Mouse (Mus musculus): Measurements from ENCODE around the gene Fasn. TPM values are rescaled to one million over a fixed set of nuclear protein-coding genes. Genes with fewer than 3 reads are reported as not detected.
"Not testable (repeated sequence)": the region's sequence is repeated elsewhere in the genome, so short reads cannot be mapped to it uniquely, and the experiment has no call there.

Fasn gene
- polyA plus RNA-seq, 1 experiment from 2014 or later, result 53.9 TPM

DNA sequence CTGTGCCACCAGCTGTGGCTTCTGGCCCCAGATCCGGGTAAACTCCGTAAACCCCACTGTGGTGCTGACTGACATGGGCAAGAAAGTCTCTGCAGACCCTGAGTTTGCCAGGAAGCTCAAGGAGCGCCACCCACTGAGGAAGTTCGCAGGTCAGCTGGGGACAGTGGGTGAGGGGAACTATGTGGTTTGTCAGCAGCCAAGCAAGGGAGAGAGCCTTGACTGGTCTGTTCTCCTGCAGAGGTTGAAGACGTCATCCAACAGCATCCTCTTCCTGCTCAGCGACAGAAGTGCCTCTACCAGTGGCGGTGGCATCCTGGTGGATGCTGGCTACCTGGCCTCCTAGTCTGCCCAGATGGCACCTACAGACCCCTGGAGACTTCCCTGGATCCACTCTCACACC lies 57.3 kb downstream of the Fasn start:
- WGBS, result 67% methylated on average over 4 of the region's 7 CpGs
- peaks cover 12% of the 10 kb centered on the region for H3K27me3 ChIP-seq
- H3K9ac ChIP-seq; H3K4me3 ChIP-seq; H3K36me3 ChIP-seq; H3K9me3 ChIP-seq; H3K4me2 ChIP-seq (replicated peaks); H3K27ac ChIP-seq; H3K4me1 ChIP-seq; ATAC-seq (ENCODE audit: low FRiP score, low read depth): not testable (repeated sequence)

DNA sequence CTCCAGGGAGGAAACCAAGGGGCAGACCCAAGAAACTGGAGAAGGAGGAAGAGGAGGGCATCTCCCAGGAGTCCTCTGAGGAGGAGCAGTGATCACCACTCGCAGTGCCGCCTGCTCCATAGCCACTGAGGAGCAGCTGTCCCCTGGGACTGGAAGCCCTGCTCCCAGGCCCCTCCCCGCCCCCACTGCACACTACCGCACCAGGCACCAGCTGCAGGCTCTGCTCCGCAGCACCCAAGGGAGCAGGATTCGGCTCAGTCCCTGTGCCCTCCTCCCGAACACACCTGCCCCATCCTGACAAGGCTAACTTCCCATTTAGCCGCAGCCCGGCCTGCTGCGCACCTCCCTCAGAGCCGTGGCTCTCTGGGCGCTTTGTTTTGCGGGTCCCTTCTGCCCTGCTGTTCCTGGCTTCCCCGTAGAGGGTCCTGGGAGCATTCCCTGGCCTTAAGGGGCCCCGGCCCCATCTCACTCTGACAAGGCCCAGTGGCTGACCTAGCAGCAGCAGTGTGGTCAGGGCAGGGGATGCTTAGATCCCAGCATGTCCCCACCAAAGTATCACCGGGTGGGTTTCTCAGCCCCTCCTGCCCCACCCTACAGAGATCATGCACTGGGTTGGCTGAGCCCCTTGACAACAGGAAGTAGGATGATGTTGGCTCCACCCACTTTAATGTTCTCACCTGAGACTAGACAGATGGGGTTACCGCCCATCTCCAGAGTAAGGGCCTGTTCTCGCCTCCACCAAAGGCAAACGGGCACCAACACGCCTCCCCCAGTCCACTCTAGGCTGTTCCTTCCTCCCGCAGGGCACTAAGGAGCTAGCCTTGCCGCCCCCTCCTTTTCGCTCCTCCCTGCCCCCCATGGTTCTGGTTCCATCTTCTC lies 61.0 kb downstream of the Fasn start:
- WGBS, result 8% methylated on average over 4 of the region's 23 CpGs
- ATAC-seq (ENCODE audit: low FRiP score, low read depth), result peak; percentile 28; the same call in 1 of the 2 replicates
- H3K4me2 ChIP-seq (replicated peaks), result peak overlapping the region; percentile 41

DNA sequence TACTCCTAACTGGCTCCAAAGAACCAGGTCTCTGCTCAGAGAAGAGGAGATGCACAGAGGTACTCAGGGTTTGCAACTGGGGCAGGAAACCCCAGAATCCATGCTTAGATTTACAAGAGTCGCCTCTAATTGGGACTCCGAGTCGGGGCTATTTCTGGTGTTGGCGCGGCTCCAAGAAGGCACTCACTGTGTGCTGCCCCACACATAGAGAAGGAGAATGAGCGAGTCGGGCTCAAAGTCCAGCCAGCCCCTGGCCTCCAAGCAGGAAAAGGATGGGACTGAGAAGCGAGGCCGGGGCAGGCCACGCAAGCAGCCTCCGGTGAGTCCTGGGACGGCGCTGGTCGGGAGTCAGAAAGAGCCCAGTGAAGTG lies 61.7 kb downstream of the Fasn start, which contains the start of gene Hmga1b:
Gene Hmga1b, plus strand, starts transcription at position 123 of the 370 bp plus-strand sequence.
- 12% methylated on average over 14 of the region's 14 CpGs for WGBS
- peaks cover 17% of the 10 kb centered on the region for H3K9me3 ChIP-seq
- H3K4me1 ChIP-seq; ATAC-seq (ENCODE audit: low FRiP score, low read depth); H3K9ac ChIP-seq; H3K4me3 ChIP-seq; H3K27ac ChIP-seq; H3K36me3 ChIP-seq: not testable (repeated sequence)
- H3K4me2 ChIP-seq (replicated peaks), result peak within 1 kb of the TSS; percentile 41
- peaks cover 14% of the 10 kb centered on the region for H3K27me3 ChIP-seq

More for the DNA sequence above, 61.0 kb downstream of the Fasn start:
- H3K4me3 ChIP-seq, H3K36me3 ChIP-seq, H3K4me1 ChIP-seq, H3K27ac ChIP-seq, H3K9ac ChIP-seq: not testable (repeated sequence)
- H3K9me3 ChIP-seq, result peaks cover 10% of the 10 kb centered on the region; the same call in 1 of the 2 replicates
- H3K27me3 ChIP-seq, result peaks cover 17% of the 10 kb centered on the region

DNA sequence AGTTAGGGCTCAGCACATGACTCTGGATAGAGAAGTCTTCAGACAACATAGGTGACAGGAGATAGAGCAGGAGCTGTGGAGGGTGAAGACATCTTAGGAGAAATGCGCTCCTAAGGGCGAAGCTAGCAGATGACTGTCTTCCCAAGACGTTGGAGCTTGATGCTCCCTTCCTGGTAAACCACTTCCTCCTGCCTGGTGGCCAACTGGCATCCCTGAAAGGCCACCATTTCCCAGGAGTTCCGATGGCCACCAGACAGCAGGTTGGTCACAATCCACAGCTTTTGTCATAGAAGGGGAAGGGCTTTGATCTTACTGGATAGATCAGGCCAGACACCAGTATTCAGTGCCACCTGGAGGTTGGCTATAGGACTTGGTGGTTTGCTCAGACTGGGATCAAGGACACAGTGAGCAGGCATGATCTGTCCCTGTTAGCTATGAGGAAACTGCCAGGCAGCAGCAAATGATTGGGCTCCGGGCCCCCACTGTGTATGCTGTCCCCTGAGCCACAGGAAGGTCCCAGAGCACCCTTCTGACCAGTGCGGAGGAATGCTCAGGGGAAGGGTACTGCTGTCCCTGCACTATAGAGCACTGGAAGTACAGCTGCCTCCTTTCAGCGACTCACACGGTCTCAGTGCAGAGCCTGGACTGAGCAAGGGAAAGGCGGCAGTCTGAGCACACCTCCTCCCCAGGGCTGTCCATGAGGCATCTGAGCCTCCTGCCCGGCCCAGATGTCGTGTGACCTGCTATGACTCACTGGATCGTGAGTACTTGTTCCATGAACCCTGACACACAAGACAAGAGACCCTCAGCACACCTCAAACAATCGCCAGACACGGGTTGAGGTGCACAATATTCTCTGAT lies 62.3 kb downstream of the Fasn start:
- WGBS, result 64% methylated on average over 14 of the region's 14 CpGs
- no peaks in the 10 kb centered on the region for H3K36me3 ChIP-seq
- peaks cover 9% of the 10 kb centered on the region; the same call in 1 of the 2 replicates for H3K4me1 ChIP-seq
- H3K4me3 ChIP-seq, result no peak overlapping the region
- H3K9ac ChIP-seq, result no peak overlapping the region
- peaks cover 21% of the 10 kb centered on the region for H3K9me3 ChIP-seq
- H3K4me2 ChIP-seq (replicated peaks), result peak overlapping the region; percentile 41
- ATAC-seq (ENCODE audit: low FRiP score, low read depth), result no peak
- no peak overlapping the region for H3K27ac ChIP-seq
- H3K27me3 ChIP-seq, result peaks cover 14% of the 10 kb centered on the region

DNA sequence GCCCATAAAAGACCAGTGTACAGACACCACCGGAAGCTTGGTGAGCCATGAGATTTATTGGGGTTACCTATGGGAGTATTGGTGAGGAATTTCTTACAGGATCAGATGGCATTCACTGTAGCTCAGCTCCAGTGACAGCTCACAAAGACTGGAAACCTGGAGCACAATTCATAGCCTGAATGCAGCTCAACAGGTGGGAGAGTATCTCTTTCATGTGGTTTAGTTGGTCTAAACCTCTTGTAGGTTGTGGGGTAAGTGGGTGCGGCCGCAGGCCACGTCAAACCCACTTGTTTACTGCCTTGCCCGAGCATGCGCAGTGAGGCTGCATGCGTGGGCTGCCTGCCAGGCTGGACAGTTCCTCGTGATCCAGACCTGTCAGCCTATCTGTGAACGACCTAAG lies 64.1 kb downstream of the Fasn start:
- peaks cover 14% of the 10 kb centered on the region for H3K27me3 ChIP-seq
- H3K9me3 ChIP-seq, result peaks cover 27% of the 10 kb centered on the region
- no peak overlapping the region for H3K4me3 ChIP-seq
- ATAC-seq (ENCODE audit: low FRiP score, low read depth), result no peak
- peaks cover 9% of the 10 kb centered on the region; the same call in 1 of the 2 replicates for H3K4me1 ChIP-seq
- no peak overlapping the region for H3K27ac ChIP-seq
- no peak overlapping the region for H3K9ac ChIP-seq
- H3K36me3 ChIP-seq, result no peaks in the 10 kb centered on the region
- 81% methylated on average over 9 of the region's 9 CpGs for WGBS
- H3K4me2 ChIP-seq (replicated peaks), result no peak overlapping the region

Other genes starting within 250 kb of the Fasn start
- 530 and 555 TPM in 2 replicates for gene Arhgdia, start 242.9 kb downstream of the Fasn start, polyA plus RNA-seq (2015; fragmentation: Nextera tagmentation; extraction: Ambion mirVana)
- gene Alyref, start 226.2 kb downstream of the Fasn start, polyA plus RNA-seq (2015; fragmentation: Nextera tagmentation; extraction: Ambion mirVana), result 480 and 508 TPM in 2 replicates
- gene Anapc11, start 226.1 kb downstream of the Fasn start, polyA plus RNA-seq (2015; fragmentation: Nextera tagmentation; extraction: Ambion mirVana), result 217 and 222 TPM in 2 replicates
- gene Npb, start 216.1 kb downstream of the Fasn start, polyA plus RNA-seq (2015; fragmentation: Nextera tagmentation; extraction: Ambion mirVana), result 2.3 and 2.8 TPM in 2 replicates
- gene Pcyt2, start 206.6 kb downstream of the Fasn start, polyA plus RNA-seq (2015; fragmentation: Nextera tagmentation; extraction: Ambion mirVana), result 150 and 153 TPM in 2 replicates
- gene Sirt7, start 199.3 kb downstream of the Fasn start, polyA plus RNA-seq (2015; fragmentation: Nextera tagmentation; extraction: Ambion mirVana), result 25.6 and 28.8 TPM in 2 replicates
- gene Mafg, start 190.9 kb downstream of the Fasn start, polyA plus RNA-seq (2015; fragmentation: Nextera tagmentation; extraction: Ambion mirVana), result 27.0 and 28.9 TPM in 2 replicates
- gene Pycr1, start 180.8 kb downstream of the Fasn start, polyA plus RNA-seq (2015; fragmentation: Nextera tagmentation; extraction: Ambion mirVana), result 43.7 and 45.6 TPM in 2 replicates
- gene Myadml2, start 176.4 kb downstream of the Fasn start, polyA plus RNA-seq (2015; fragmentation: Nextera tagmentation; extraction: Ambion mirVana), result 0.36 and 1.3 TPM in 2 replicates
- 4.3 and 6.5 TPM in 2 replicates for gene Notum, start 163.4 kb downstream of the Fasn start, polyA plus RNA-seq (2015; fragmentation: Nextera tagmentation; extraction: Ambion mirVana)
- 128 and 129 TPM in 2 replicates for gene Aspscr1, start 151.6 kb downstream of the Fasn start, polyA plus RNA-seq (2015; fragmentation: Nextera tagmentation; extraction: Ambion mirVana)
- 139 and 145 TPM in 2 replicates for gene Cenpx, start 110.8 kb downstream of the Fasn start, polyA plus RNA-seq (2015; fragmentation: Nextera tagmentation; extraction: Ambion mirVana)
- 66.2 and 75.4 TPM in 2 replicates for gene Lrrc45, start 110.6 kb downstream of the Fasn start, polyA plus RNA-seq (2015; fragmentation: Nextera tagmentation; extraction: Ambion mirVana)
- gene Rac3, start 103.1 kb downstream of the Fasn start, polyA plus RNA-seq (2015; fragmentation: Nextera tagmentation; extraction: Ambion mirVana), result 66.2 and 70.5 TPM in 2 replicates
- gene Dcxr, start 97.3 kb downstream of the Fasn start, polyA plus RNA-seq (2015; fragmentation: Nextera tagmentation; extraction: Ambion mirVana), result 15.6 and 16.2 TPM in 2 replicates
- gene Cbr2, start 92.4 kb downstream of the Fasn start, polyA plus RNA-seq (2015; fragmentation: Nextera tagmentation; extraction: Ambion mirVana), result 7.7 and 10.1 TPM in 2 replicates
- 4.5 and 4.9 TPM in 2 replicates for gene Hmga1b, start 61.8 kb downstream of the Fasn start, polyA plus RNA-seq (2015; fragmentation: Nextera tagmentation; extraction: Ambion mirVana)
- gene Rfng, start 40.3 kb downstream of the Fasn start, polyA plus RNA-seq (2015; fragmentation: Nextera tagmentation; extraction: Ambion mirVana), result 43.8 and 48.4 TPM in 2 replicates
- gene Gps1, start 40.3 kb downstream of the Fasn start, polyA plus RNA-seq (2015; fragmentation: Nextera tagmentation; extraction: Ambion mirVana), result 240 and 241 TPM in 2 replicates
- gene Dus1l, start 28.1 kb downstream of the Fasn start, polyA plus RNA-seq (2015; fragmentation: Nextera tagmentation; extraction: Ambion mirVana), result 66.6 TPM in 2 replicates
- 6.4 TPM in 2 replicates for gene Ccdc57, start 108.3 kb upstream of the Fasn start, polyA plus RNA-seq (2015; fragmentation: Nextera tagmentation; extraction: Ambion mirVana)
- 84.1 and 94.1 TPM in 2 replicates for gene Slc16a3, start 123.9 kb upstream of the Fasn start, polyA plus RNA-seq (2015; fragmentation: Nextera tagmentation; extraction: Ambion mirVana)
- 133 and 136 TPM in 2 replicates for gene Csnk1d, start 166.8 kb upstream of the Fasn start, polyA plus RNA-seq (2015; fragmentation: Nextera tagmentation; extraction: Ambion mirVana)
- 0.46 TPM in 1 of 2 replicates, not detected in the other for gene Cd7, start 214.9 kb upstream of the Fasn start, polyA plus RNA-seq (2015; fragmentation: Nextera tagmentation; extraction: Ambion mirVana)
- gene Sectm1b, start 239.0 kb upstream of the Fasn start, polyA plus RNA-seq (2015; fragmentation: Nextera tagmentation; extraction: Ambion mirVana), result not detected in 2 replicates